Mouse (Mus musculus): Measurements from ENCODE around the gene Rpl5.

GRCm38 (mm10) chr5:107874561-107875260, 25.6 kb upstream of the Rpl5 start, which contains the start of gene Evi5:
- TF ChIP-seq POLR2A (IDR thresholded peaks at IDR 0.05; ENCODE audit: low read depth, low read length) (no peak), CTCF (IDR thresholded peaks at IDR 0.05; ENCODE audit: extremely low read depth, insufficient read length, insufficient replicate concordance, low read depth, low read length) (no peak)

Measured in small intestine, adult 2 months (tissue).